Mouse (Mus musculus) heart, postnatal 0 days (tissue): ENCODE measurements around the gene Ap1s3.

Experiments used
- CTCF ChIP-seq: IDR thresholded peaks from 2 replicates; pipeline ENCODE4 v1.5.1; 2016; ENCODE audit warnings: antibody characterized with exemption, control low read depth, low read depth
- EP300 ChIP-seq: IDR thresholded peaks from 2 replicates; pipeline ENCODE4 v1.6.1; 2016; ENCODE audit warnings: antibody characterized with exemption, low read depth

- TF ChIP-seq CTCF = no peak
- no peak for TF ChIP-seq EP300
Observed at GRCm38 (mm10) chr1:79659598-79659997, 12.2 kb downstream of the Ap1s3 start.
